Mouse (Mus musculus): ENCODE measurements at regions not wholly inside any gene's neighbourhood (a gene's known extent, or its start where the extent isn't known, plus 50 kb on each side); places are given as distances from the start of the nearest gene placed in this dataset.

GRCm38 (mm10) chr3:18929105-18929492 is 699.4 kb downstream of the 1700064H15Rik start:
- no peak for ATAC-seq (ENCODE audit: insufficient number of reproducible peaks, insufficient read depth, low FRiP score, low read depth)
- no peak overlapping the region for H3K4me3 ChIP-seq (ENCODE audit: low read depth, low read length)
- H3K9me3 ChIP-seq (ENCODE audit: control insufficient read depth, low read depth, low read length), result no peaks in the 10 kb centered on the region
- no peak overlapping the region for H3K27ac ChIP-seq (ENCODE audit: low read length)
- no peaks in the 10 kb centered on the region for H3K4me1 ChIP-seq (ENCODE audit: control insufficient read depth, insufficient read depth, low read length)
- H3K4me2 ChIP-seq (replicated peaks; ENCODE audit: low read depth, low read length), result no peak overlapping the region
- no peaks in the 10 kb centered on the region for H3K27me3 ChIP-seq (ENCODE audit: control insufficient read depth, insufficient read depth, low read length)
- no peaks in the 10 kb centered on the region for H3K36me3 ChIP-seq (ENCODE audit: control insufficient read depth, insufficient read depth, low read length)
- WGBS, result 85% methylated on average over 3 of the region's 3 CpGs
- no peak overlapping the region for H3K9ac ChIP-seq (replicated peaks; ENCODE audit: low read depth, low read length)

DNA sequence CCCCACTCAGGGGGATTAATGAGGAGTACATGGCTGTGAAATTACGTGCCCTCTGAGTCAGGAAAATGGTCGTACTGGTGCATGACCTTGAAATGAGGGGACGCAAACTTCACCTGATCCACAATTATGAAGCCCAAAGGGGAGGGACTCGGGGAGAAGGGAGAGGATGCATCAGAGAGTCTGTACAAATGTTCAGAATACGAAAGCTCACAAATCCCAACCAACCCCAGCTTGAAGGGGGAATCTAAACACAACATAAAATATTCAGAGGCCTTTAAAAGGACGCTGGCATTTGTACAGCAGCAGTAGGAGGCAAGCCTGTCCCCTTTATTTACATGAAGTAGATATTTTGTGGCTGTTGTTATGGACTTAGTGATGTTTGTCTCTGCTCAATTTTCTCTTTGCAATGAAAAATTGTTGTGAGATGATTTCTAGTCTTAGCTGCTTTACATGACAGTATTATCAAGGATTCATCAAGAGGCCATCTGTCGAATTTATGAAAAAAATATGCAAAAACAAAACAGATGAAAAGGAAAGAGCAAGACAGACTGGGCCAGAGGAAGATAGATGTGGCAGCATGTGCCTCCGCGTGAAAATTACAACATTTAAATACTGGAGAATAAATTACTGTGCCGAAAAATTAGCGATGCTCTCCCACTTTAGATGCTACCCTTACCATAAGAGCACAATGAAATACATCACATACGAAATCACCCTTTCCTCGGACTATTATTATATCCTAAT is 695.3 kb downstream of the 1700064H15Rik start:
- Histone ChIP-seq H3K4me3 (ENCODE audit: low read depth, low read length) (no peak overlapping the region), H3K4me1 (ENCODE audit: control insufficient read depth, insufficient read depth, low read length) (no peaks in the 10 kb centered on the region), H3K4me2 (replicated peaks; ENCODE audit: low read depth, low read length) (no peak overlapping the region), H3K9me3 (ENCODE audit: control insufficient read depth, low read depth, low read length) (no peaks in the 10 kb centered on the region), H3K27ac (ENCODE audit: low read length) (no peak overlapping the region), H3K27me3 (ENCODE audit: control insufficient read depth, insufficient read depth, low read length) (no peaks in the 10 kb centered on the region), H3K36me3 (ENCODE audit: control insufficient read depth, insufficient read depth, low read length) (no peaks in the 10 kb centered on the region), H3K9ac (replicated peaks; ENCODE audit: low read depth, low read length) (no peak overlapping the region)
- ATAC-seq (ENCODE audit: insufficient number of reproducible peaks, insufficient read depth, low FRiP score, low read depth), result no peak
- 69% methylated on average over 13 of the region's 13 CpGs for WGBS

- ATAC-seq (ENCODE audit: insufficient number of reproducible peaks, insufficient read depth, low FRiP score, low read depth), result no peak
- Histone ChIP-seq H3K36me3 (ENCODE audit: control insufficient read depth, insufficient read depth, low read length) (no peaks in the 10 kb centered on the region), H3K4me2 (replicated peaks; ENCODE audit: low read depth, low read length) (no peak overlapping the region), H3K27ac (ENCODE audit: low read length) (no peak overlapping the region), H3K4me1 (ENCODE audit: control insufficient read depth, insufficient read depth, low read length) (no peaks in the 10 kb centered on the region), H3K4me3 (ENCODE audit: low read depth, low read length) (no peak overlapping the region), H3K9me3 (ENCODE audit: control insufficient read depth, low read depth, low read length) (no peaks in the 10 kb centered on the region), H3K27me3 (ENCODE audit: control insufficient read depth, insufficient read depth, low read length) (no peaks in the 10 kb centered on the region), H3K9ac (replicated peaks; ENCODE audit: low read depth, low read length) (no peak overlapping the region)
- WGBS, result 88% methylated on average over 2 of the region's 2 CpGs
These were observed 693.6 kb downstream of the 1700064H15Rik start for GRCm38 (mm10) chr3:18934891-18935290.

GRCm38 (mm10) chr3:18937333-18938122 is 690.9 kb downstream of the 1700064H15Rik start:
- Histone ChIP-seq H3K9me3 (ENCODE audit: control insufficient read depth, low read depth, low read length) (no peaks in the 10 kb centered on the region), H3K4me3 (ENCODE audit: low read depth, low read length) (no peak overlapping the region), H3K9ac (replicated peaks; ENCODE audit: low read depth, low read length) (no peak overlapping the region), H3K4me2 (replicated peaks; ENCODE audit: low read depth, low read length) (no peak overlapping the region), H3K27me3 (ENCODE audit: control insufficient read depth, insufficient read depth, low read length) (no peaks in the 10 kb centered on the region), H3K4me1 (ENCODE audit: control insufficient read depth, insufficient read depth, low read length) (0 out of 2 replicates have a peak, but pooled peaks cover 2% of the 10 kb centered on the region), H3K27ac (ENCODE audit: low read length) (no peak overlapping the region), H3K36me3 (ENCODE audit: control insufficient read depth, insufficient read depth, low read length) (no peaks in the 10 kb centered on the region)
- ATAC-seq (ENCODE audit: insufficient number of reproducible peaks, insufficient read depth, low FRiP score, low read depth), result no peak
- 76% methylated on average over 20 of the region's 20 CpGs for WGBS

- WGBS, result 44% methylated on average over 11 of the region's 11 CpGs
- Histone ChIP-seq H3K27me3 (ENCODE audit: control insufficient read depth, insufficient read depth, low read length) (no peaks in the 10 kb centered on the region), H3K36me3 (ENCODE audit: control insufficient read depth, insufficient read depth, low read length) (no peaks in the 10 kb centered on the region), H3K4me1 (ENCODE audit: control insufficient read depth, insufficient read depth, low read length) (0 out of 2 replicates have a peak, but pooled peaks cover 2% of the 10 kb centered on the region), H3K27ac (ENCODE audit: low read length) (no peak overlapping the region), H3K9me3 (ENCODE audit: control insufficient read depth, low read depth, low read length) (no peaks in the 10 kb centered on the region), H3K9ac (replicated peaks; ENCODE audit: low read depth, low read length) (no peak overlapping the region), H3K4me2 (replicated peaks; ENCODE audit: low read depth, low read length) (no peak overlapping the region), H3K4me3 (ENCODE audit: low read depth, low read length) (no peak overlapping the region)
- ATAC-seq (ENCODE audit: insufficient number of reproducible peaks, insufficient read depth, low FRiP score, low read depth), result peak; percentile 61; the same call in 1 of the 2 replicates
These were observed 686.9 kb downstream of the 1700064H15Rik start for GRCm38 (mm10) chr3:18941301-18942177.

GRCm38 (mm10) chr3:18960341-18960740 is 668.1 kb downstream of the 1700064H15Rik start:
- Histone ChIP-seq H3K9me3 (ENCODE audit: control insufficient read depth, low read depth, low read length) (no peaks in the 10 kb centered on the region), H3K27ac (ENCODE audit: low read length) (no peak overlapping the region), H3K4me3 (ENCODE audit: low read depth, low read length) (no peak overlapping the region), H3K36me3 (ENCODE audit: control insufficient read depth, insufficient read depth, low read length) (no peaks in the 10 kb centered on the region), H3K27me3 (ENCODE audit: control insufficient read depth, insufficient read depth, low read length) (no peaks in the 10 kb centered on the region), H3K4me2 (replicated peaks; ENCODE audit: low read depth, low read length) (no peak overlapping the region), H3K9ac (replicated peaks; ENCODE audit: low read depth, low read length) (no peak overlapping the region), H3K4me1 (ENCODE audit: control insufficient read depth, insufficient read depth, low read length) (no peaks in the 10 kb centered on the region)
- no peak for ATAC-seq (ENCODE audit: insufficient number of reproducible peaks, insufficient read depth, low FRiP score, low read depth)
- 66% methylated on average over 1 of the region's 1 CpGs for WGBS

DNA sequence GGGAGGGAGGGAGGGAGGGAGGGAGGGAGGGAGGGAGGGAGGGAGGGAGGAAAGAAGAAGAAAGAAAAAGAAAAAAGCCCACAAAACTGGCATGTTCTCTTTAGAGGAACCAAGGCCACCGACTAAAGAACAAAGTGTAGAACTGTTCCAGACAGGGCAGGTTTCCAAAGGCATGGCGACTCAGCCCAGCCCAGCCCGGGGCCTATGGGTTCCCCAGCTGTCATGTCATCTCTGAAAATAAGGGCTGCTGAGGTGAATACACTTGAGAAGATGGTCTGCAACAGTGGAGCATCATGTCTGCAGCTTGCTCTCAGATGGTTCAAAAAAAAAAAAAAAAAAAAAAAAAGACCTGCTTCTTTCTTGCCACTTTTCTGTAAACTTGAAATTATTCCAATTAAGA is 639.8 kb downstream of the 1700064H15Rik start:
- ATAC-seq (ENCODE audit: insufficient number of reproducible peaks, insufficient read depth, low FRiP score, low read depth), result no peak
- H3K9me3 ChIP-seq (ENCODE audit: control insufficient read depth, low read depth, low read length), result no peaks in the 10 kb centered on the region
- H3K9ac ChIP-seq (replicated peaks; ENCODE audit: low read depth, low read length), result no peak overlapping the region
- 90% methylated on average over 3 of the region's 3 CpGs for WGBS
- no peak overlapping the region for H3K4me3 ChIP-seq (ENCODE audit: low read depth, low read length)
- H3K27me3 ChIP-seq (ENCODE audit: control insufficient read depth, insufficient read depth, low read length), result no peaks in the 10 kb centered on the region
- no peaks in the 10 kb centered on the region for H3K4me1 ChIP-seq (ENCODE audit: control insufficient read depth, insufficient read depth, low read length)
- H3K4me2 ChIP-seq (replicated peaks; ENCODE audit: low read depth, low read length), result no peak overlapping the region
- no peaks in the 10 kb centered on the region for H3K36me3 ChIP-seq (ENCODE audit: control insufficient read depth, insufficient read depth, low read length)
- H3K27ac ChIP-seq (ENCODE audit: low read length), result no peak overlapping the region

DNA sequence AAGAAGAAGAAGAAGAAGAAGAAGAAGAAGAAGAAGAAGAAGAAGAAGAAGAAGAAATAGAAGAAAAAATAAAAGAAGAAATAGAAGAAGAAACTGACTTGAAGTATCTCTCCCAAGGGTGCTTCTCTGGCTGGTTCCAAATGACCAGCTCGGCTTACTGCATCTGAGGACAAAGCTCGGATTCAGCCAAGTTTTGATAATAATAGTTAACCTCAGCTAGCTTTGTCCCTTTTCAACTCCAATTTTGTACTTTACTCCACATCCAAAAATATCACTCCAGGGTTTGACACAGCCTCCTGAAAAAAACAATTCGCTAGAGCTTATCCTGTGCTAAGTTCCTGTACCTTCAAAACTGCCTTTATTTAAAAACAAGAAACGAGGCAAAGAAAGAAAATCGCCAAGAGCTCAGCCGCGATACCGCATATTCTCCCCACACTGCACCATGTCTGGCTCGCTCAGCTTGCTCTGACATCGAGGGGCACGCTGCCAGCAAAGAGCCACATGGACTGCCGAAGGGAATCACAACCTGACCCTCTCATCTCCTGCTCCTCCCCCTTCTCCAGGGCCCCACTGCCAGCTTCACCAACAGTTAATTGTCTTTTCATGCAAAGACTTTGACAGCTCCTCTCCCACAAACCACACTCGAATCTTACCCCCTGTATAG is 638.8 kb downstream of the 1700064H15Rik start:
- no peak for ATAC-seq (ENCODE audit: insufficient number of reproducible peaks, insufficient read depth, low FRiP score, low read depth)
- no peak overlapping the region for H3K9ac ChIP-seq (replicated peaks; ENCODE audit: low read depth, low read length)
- H3K4me2 ChIP-seq (replicated peaks; ENCODE audit: low read depth, low read length), result no peak overlapping the region
- H3K36me3 ChIP-seq (ENCODE audit: control insufficient read depth, insufficient read depth, low read length), result no peaks in the 10 kb centered on the region
- no peaks in the 10 kb centered on the region for H3K4me1 ChIP-seq (ENCODE audit: control insufficient read depth, insufficient read depth, low read length)
- 66% methylated on average over 13 of the region's 13 CpGs for WGBS
- H3K4me3 ChIP-seq (ENCODE audit: low read depth, low read length), result no peak overlapping the region
- no peak overlapping the region for H3K27ac ChIP-seq (ENCODE audit: low read length)
- H3K27me3 ChIP-seq (ENCODE audit: control insufficient read depth, insufficient read depth, low read length), result no peaks in the 10 kb centered on the region
- H3K9me3 ChIP-seq (ENCODE audit: control insufficient read depth, low read depth, low read length), result no peaks in the 10 kb centered on the region

Measured in stomach, embryonic 14.5 days (tissue).